Mouse (Mus musculus) adrenal gland, postnatal 14 days (tissue): ENCODE data around the gene Lancl3. TPM values are rescaled to one million over a fixed set of nuclear protein-coding genes. Genes with fewer than 3 reads are reported as not detected.
"Not testable (repeated sequence)": the region's sequence is repeated elsewhere in the genome, so short reads cannot be mapped to it uniquely, and the experiment has no call there.

Experiments used
- DNase-seq: peaks from one replicate; pipeline ENCODE4 v3.0.0; 2021; ENCODE audit warnings: mixed read lengths
- total RNA-seq: library from RNA; stranded (reverse); gene quantifications from 2 replicates; pipeline ENCODE4 v1.2.3, GENCODE M21; 2021

Lancl3 gene
- total RNA-seq, 1 experiment from 2014 or later, result 1.9 TPM

GRCm38 (mm10) chrX:9259267-9259666, 59.6 kb downstream of the Lancl3 start:
- no peak for DNase-seq

GRCm38 (mm10) chrX:9271112-9271511, 71.4 kb downstream of the Lancl3 start:
- no peak for DNase-seq

GRCm38 (mm10) chrX:9271947-9272459, 72.3 kb downstream of the Lancl3 start:
- no peak for DNase-seq

GRCm38 (mm10) chrX:9272460-9273361, 73.0 kb downstream of the Lancl3 start, which contains the start of gene Xk:
Gene Xk (plus strand): TSS chrX:9272756.
- peak; percentile 70 for DNase-seq

- no peak for DNase-seq
These were observed 73.8 kb downstream of the Lancl3 start for GRCm38 (mm10) chrX:9273377-9274002.

- DNase-seq, result no peak
These were observed 74.6 kb downstream of the Lancl3 start for GRCm38 (mm10) chrX:9274321-9274720.

GRCm38 (mm10) chrX:9283464-9283863, 83.8 kb downstream of the Lancl3 start, which contains the start of gene H2al1m:
Gene H2al1m (plus strand): TSS chrX:9283764.
- DNase-seq, result not testable (repeated sequence)

- DNase-seq, result not testable (repeated sequence)
These were observed 93.6 kb downstream of the Lancl3 start for GRCm38 (mm10) chrX:9293140-9293829.

- DNase-seq, result no peak
These were observed 98.7 kb downstream of the Lancl3 start for GRCm38 (mm10) chrX:9298413-9298864.

GRCm38 (mm10) chrX:9302791-9303190, 103.1 kb downstream of the Lancl3 start:
- no peak for DNase-seq

- DNase-seq, result no peak
These were observed 103.8 kb downstream of the Lancl3 start for GRCm38 (mm10) chrX:9303455-9303854.

- not testable (repeated sequence) for DNase-seq
These were observed 116.8 kb downstream of the Lancl3 start for GRCm38 (mm10) chrX:9316457-9316856.

Other genes starting within 250 kb of the Lancl3 start
- not detected in 2 replicates for gene Fthl17b, start 236.9 kb upstream of the Lancl3 start, total RNA-seq
- not detected in 2 replicates for gene Fthl17c, start 223.3 kb upstream of the Lancl3 start, total RNA-seq
- not detected in 2 replicates for gene Fthl17d, start 213.1 kb upstream of the Lancl3 start, total RNA-seq
- gene Fthl17e, start 166.4 kb upstream of the Lancl3 start, total RNA-seq, result not detected in 2 replicates
- not detected in 2 replicates for gene Fthl17f, start 136.9 kb upstream of the Lancl3 start, total RNA-seq
- gene 4930402K13Rik, start 95.3 kb upstream of the Lancl3 start, total RNA-seq, result not detected in 2 replicates
- gene Gm14862, start 57.0 kb downstream of the Lancl3 start, total RNA-seq, result not detected in 2 replicates
- 2.1 and 2.9 TPM in 2 replicates for gene Xk, start 72.9 kb downstream of the Lancl3 start, total RNA-seq
- not detected in 2 replicates for gene H2al1m, start 83.9 kb downstream of the Lancl3 start, total RNA-seq
- gene H2al1k, start 150.7 kb downstream of the Lancl3 start, total RNA-seq, result not detected in 2 replicates